Mouse (Mus musculus): Measurements from ENCODE around the gene Crebbp.

DNA sequence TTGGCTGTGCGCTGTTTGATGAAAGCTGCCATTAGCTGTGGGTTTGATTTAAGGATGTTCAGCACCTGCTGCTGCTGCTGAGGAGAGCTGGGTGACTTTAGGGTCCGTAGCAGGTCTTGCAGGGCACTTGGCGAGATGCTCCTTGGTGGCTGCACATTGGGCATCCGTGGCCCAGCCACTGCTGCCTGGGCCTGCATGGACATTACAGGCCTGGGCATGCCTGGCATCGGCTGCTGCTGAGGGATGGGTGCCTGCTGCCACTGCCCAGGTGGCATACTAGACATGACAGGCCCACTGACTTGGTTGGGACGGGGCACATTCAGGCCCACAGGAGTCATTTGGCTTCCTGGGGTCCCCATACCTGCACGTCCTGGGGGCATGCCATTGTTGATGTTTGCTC, 128.7 kb downstream of the Crebbp start:
- TF ChIP-seq CTCF (IDR thresholded peaks at IDR 0.05; ENCODE audit: low read depth, low read length) (no peak), POLR2A (IDR thresholded peaks at IDR 0.05; ENCODE audit: insufficient read depth, low read length) (no peak), EP300 (IDR thresholded peaks at IDR 0.05; ENCODE audit: insufficient read depth, low read depth, low read length) (no peak)

All from ES-Bruce4 (cell line).